Mouse (Mus musculus) lung, postnatal 0 days (tissue): ENCODE results near the gene B4galt1.

Source experiments
- CTCF ChIP-seq: IDR thresholded peaks from 2 replicates; pipeline ENCODE4 v1.5.1; 2016; ENCODE audit warnings: antibody characterized with exemption, mild to moderate bottlenecking
- EP300 ChIP-seq: IDR thresholded peaks from 2 replicates; pipeline ENCODE4 v1.6.1; 2016; ENCODE audit warnings: antibody characterized with exemption, mild to moderate bottlenecking, control low read depth

DNA sequence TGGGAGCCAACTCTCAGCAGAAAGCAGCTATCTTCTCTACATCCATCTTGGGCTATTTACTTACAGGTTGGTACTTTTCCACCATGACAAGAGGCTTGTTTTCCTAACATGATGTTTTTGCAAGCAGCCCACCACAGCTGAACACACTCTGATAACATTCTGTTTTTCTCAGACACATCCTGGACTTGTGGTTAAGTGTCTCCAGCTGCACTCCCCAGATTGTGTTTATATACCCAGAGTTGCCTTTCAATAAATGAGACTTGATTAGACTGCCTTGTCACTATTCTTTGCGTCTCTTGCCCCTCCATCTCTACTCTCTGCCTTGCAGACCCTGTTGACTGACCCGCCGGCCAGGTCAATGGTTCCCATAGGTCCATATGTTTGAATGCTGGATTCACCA lies 46.3 kb upstream of the B4galt1 start:
- TF ChIP-seq CTCF (no peak), EP300 (no peak)
